Mouse (Mus musculus): ENCODE measurements at regions not wholly inside any gene's neighbourhood (a gene's known extent, or its start where the extent isn't known, plus 50 kb on each side); places are given as distances from the start of the nearest gene placed in this dataset.

GRCm38 (mm10) chr1:76130353-76130752 is 584.3 kb downstream of the Slc4a3 start:
- no peak for DNase-seq

GRCm38 (mm10) chr1:76136810-76137209 is 590.7 kb downstream of the Slc4a3 start:
- DNase-seq, result no peak

DNA sequence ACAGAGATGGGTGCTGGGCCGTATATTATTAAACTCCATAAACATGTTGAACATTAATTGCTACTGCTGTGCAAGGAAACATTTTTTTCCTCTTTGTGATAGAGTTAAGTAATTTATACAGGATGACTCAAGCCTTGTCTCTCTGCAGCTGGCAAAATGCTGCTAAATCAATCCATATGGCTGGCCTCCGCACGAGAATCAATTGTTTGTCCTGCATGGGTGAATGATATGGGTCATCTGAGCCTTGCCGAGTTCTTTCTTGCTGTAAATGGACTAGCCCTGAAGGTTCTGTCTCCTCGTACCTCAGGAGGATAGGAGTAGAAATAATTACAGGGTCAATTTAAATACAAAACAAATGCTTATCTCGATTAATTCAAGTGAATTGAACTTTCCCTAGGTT is 591.6 kb downstream of the Slc4a3 start:
- DNase-seq, result no peak

GRCm38 (mm10) chr1:76143516-76143915 is 597.5 kb downstream of the Slc4a3 start:
- DNase-seq, result no peak

- DNase-seq, result no peak
Observed at GRCm38 (mm10) chr1:76148963-76149362, 602.9 kb downstream of the Slc4a3 start.

DNA sequence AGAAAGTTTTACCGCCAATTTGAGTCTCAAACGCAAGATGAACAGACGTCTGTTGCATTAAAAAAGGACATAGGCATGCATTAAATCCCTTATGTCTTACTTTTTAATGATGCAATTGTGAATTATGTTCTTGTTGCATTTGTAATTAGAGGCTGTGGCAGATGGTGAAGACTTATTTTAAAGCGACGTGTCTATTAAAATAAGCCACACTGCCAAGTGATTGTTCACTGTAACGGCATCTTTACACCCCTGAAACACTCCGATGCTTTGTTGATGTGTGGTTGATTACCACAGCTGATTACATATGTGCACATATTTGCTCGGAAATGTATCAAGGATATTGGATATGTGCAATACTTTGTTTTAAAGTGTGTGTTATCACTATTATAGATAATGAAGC is 610.2 kb downstream of the Slc4a3 start:
- DNase-seq, result no peak

DNA sequence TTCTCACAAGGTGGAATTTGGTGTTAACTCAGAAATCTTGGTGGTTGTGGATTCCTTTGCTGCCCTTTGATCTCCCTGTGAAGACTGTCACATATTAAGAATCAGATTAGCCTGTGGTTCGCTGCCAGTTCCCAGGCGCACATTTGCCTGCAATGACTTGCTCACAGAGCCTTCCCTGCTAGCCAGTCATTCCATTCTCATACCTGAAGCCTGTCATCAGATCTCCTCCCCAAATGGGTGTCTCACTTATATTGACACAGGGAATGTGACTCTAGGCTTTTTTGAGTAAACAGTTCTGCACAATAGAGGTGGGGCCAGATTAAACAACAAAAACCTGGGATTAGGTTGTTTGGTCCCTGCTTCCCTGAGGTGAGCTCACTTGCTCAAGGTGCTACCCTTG is 621.4 kb downstream of the Slc4a3 start:
- DNase-seq, result no peak

- no peak for DNase-seq
Observed at GRCm38 (mm10) chr1:76181181-76181580, 635.1 kb downstream of the Slc4a3 start.

GRCm38 (mm10) chr1:76194844-76195243 is 648.8 kb downstream of the Slc4a3 start:
- no peak for DNase-seq

DNA sequence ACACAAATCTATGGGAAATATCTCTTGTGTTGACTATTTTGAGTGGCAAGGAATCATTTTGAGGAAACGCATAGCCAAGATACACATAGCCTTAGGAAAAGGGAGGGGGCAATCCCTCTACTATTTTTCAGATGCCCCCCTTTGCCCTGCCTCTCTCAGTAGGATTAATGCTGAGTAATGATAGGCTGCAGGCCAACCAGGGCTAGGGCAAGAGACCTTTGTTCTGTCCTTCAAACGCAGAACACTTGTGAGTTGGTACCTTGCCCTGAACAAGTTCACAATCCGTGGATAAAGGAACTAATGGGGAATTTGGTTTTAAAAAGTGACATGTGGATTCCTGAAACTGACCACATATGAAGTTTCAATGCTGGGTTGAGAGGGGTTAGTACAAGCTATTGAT is 651.6 kb downstream of the Slc4a3 start:
- no peak for DNase-seq

DNA sequence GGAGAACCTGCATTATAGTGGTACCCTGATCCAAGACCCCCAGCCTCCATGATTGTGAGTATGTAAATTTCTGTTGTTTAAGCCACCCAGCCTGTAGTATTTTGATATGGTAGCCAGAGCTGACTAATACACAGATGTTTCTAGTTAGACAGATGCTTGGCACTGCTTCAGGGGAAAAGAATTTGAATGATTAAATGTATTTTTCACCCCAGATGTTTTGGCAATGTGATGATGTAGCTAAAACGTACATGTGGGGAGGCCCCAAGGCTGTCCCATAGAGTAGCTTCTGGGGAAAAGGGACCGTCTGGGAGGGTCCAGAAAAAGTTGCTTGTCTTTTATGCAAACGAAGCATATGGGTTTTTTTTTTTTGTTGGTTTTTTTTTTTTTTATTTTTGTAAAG is 654.8 kb downstream of the Slc4a3 start:
- no peak for DNase-seq

DNA sequence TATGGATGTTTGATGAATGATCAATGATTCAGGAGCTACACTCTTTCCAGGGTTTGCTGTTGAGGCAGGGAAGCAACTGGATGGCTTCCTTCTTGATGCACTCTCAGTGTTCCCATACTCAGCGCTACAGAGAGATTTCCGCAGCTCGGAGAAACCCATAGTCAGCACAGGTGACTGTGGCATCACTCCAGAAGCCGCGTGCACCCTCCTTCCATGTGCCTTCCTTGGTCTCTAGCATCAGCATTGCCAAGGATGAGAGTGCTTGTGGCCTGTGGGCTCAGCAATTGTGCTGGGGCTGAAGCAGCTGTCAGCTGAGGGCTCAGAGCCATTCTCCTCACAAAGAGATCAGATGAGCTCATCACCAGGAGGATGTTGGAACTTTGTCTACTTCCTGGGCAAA is 666.4 kb downstream of the Slc4a3 start:
- no peak for DNase-seq

GRCm38 (mm10) chr1:76244721-76245120 is 698.7 kb downstream of the Slc4a3 start:
- DNase-seq, result no peak

DNA sequence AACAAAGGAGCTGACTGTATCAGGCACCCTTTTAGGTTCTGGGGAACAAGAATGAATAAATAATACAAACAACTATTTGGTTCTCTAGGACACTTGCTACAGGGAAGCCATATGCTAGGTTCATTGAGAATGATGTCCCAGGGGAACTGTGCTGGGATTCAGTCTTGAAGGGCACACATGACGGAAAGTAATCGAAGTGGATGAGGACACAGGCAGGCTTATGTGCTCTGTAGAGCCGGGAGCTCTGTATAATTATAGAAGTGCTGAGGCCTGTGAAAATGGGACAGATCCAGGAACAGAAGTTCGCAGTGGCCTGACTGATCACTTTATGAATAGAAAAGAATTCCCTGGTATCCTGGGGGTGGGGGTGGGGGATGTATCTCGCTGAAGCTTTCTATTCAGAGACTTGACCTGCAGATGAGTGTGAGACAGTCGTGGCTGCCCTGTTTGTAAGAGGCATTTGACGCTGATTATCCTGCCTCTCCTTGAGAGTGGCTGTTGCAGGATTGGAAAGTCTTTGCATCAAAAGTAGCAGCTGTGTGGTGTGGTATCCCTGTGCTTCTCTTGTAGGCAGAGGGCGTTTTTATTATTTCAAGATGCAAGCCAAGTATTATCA is 700.2 kb downstream of the Slc4a3 start:
- DNase-seq, result no peak

- DNase-seq, result no peak
Observed at GRCm38 (mm10) chr1:76247126-76247525, 701.1 kb downstream of the Slc4a3 start.

GRCm38 (mm10) chr1:76258217-76258616 is 712.2 kb downstream of the Slc4a3 start:
- no peak for DNase-seq

- DNase-seq, result no peak
Observed at GRCm38 (mm10) chr1:76276148-76276547, 730.1 kb downstream of the Slc4a3 start.

DNA sequence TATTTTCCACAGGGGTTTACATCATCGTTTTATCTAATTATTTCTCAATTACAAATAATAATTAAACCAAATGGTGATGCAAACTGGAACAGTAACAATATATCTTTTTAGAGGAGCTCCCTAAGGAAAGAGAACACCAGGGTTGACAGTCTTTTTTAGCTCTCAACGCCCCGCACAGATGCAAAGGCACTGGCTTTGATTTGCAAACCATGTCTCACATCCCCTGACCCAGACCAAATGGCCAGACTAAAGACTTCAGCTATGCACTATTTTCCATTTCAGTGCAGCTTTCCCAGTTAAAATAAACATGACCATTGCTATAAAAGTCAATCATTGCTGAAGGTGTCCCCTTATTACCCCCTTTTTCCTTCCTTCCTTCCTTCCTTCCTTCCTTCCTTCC is 730.6 kb downstream of the Slc4a3 start:
- no peak for DNase-seq

DNA sequence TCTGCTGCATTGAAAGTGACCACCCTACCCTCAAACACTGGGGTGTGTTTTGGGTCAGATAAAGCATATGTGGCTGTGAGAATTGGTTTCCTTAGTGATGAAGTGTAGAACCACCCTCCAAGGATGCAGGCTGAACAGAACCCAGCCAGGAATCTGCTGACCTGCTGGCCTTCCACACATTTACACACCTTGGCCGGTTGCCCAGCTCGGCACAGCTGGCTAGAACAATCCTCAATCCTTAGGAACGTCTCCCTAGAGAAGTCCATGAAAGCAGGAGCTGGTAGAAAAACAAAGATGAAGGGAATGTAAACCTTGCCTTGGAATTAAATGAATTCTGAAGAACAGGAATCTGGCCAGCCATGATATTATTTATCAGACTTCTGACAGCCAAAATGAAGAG is 737.3 kb downstream of the Slc4a3 start:
- no peak for DNase-seq

DNA sequence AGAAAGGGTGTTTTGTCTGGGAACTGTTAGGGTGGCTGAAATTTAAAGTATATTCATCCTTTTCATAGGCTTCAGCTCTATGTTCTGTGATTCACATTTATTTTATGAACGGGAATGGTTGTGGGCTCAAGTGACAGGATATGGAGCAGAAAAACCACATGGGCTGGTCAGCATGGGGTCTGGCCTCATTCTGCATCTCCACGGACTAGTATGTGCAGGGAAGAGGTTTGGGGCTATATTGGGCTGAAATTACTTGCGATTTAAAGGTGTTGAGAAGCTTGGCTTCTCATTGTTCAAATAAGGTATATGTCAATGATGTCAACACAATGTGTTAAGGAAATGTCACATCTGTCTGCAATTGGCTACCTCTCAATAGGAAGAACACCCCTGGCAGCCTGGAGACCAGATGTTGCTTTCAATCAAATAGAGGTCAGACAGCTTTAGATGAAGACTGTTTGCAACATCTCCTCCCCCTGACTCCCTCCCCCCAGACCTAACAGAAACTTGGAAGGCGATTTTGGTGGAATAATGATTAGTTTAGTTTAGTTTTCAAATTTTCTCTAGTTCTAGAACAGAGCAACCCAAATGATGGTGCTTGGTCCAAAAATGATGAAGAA is 777.0 kb downstream of the Slc4a3 start:
- no peak for DNase-seq

- DNase-seq, result no peak
Observed at GRCm38 (mm10) chr1:76323592-76323991, 777.5 kb downstream of the Slc4a3 start.

DNA sequence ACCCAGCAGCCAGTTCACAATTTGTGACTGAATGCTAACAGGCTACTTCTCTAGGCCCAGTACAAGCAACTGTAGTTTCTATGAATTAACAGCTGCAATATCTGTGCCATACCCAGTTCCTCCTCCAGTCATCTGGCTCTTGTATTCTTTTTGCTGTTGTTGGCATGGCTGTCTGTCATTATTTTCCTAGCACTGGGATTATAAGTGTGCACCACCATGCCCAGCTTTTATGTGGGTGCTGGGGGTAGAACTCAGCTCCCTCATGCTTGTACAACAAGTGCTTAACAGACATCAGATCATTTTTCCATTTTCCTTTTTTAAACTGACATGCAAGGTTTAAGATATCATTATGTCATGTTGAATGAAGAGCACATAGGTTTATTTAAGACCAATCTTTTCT is 789.9 kb downstream of the Slc4a3 start:
- peak in 1 of 2 experiments; percentile 26 for DNase-seq

GRCm38 (mm10) chr1:76362106-76362505 is 816.0 kb downstream of the Slc4a3 start:
- no peak for DNase-seq

- DNase-seq, result no peak
Observed at GRCm38 (mm10) chr1:76373931-76374330, 827.9 kb downstream of the Slc4a3 start.

GRCm38 (mm10) chr1:76378154-76378553 is 832.1 kb downstream of the Slc4a3 start:
- no peak for DNase-seq
